Mouse (Mus musculus) midbrain, postnatal 0 days (tissue): ENCODE results near the gene Gtf3c5. TPM values are rescaled to one million over a fixed set of nuclear protein-coding genes. Genes with fewer than 3 reads are reported as not detected.

ENCODE experiments used
- ATAC-seq: fragments of 200-750 bp; cut with Nextera tagmentation; 2 replicates; pipeline ENCODE4 v1.8.0; 2017; ENCODE audit warnings: moderate number of reproducible peaks, mild to moderate bottlenecking, moderate TSS enrichment, moderate library complexity; ENCODE audit not compliant: low FRiP score
- DNase-seq: peaks from one replicate; pipeline ENCODE4 v3.0.0-alpha.2; 2015; ENCODE audit warnings: low spot score
- H3K27ac ChIP-seq: fragments of 300-500 bp; sonication (generic); 2 replicates; pipeline ENCODE4 v1.5.1; 2014; ENCODE audit warnings: low read depth, mild to moderate bottlenecking, low read length, mixed read lengths
- H3K27me3 ChIP-seq: fragments of 300-500 bp; sonication (generic); 2 replicates; pipeline ENCODE4 v1.6.1; 2014; ENCODE audit warnings: low read length, control low read depth, mixed read lengths; ENCODE audit not compliant: insufficient read depth
- H3K36me3 ChIP-seq: fragments of 300-500 bp; sonication (generic); 2 replicates; pipeline ENCODE4 v1.6.1; 2014; ENCODE audit warnings: low read length, control low read depth, mixed read lengths; ENCODE audit not compliant: insufficient read depth
- H3K4me1 ChIP-seq: fragments of 300-500 bp; sonication (generic); 2 replicates; pipeline ENCODE4 v1.6.1; 2014; ENCODE audit warnings: mild to moderate bottlenecking, control low read depth, antibody characterized with exemption, low read length, mixed read lengths; ENCODE audit not compliant: insufficient read depth
- H3K4me2 ChIP-seq: fragments of 300-500 bp; sonication (generic); 2 replicates; pipeline ENCODE4 v1.6.1; 2014; ENCODE audit warnings: low read depth, mild to moderate bottlenecking, low read length, mixed read lengths; ENCODE audit not compliant: poor library complexity, severe bottlenecking
- H3K4me3 ChIP-seq: fragments of 300-500 bp; sonication (generic); 2 replicates; pipeline ENCODE4 v1.5.1; 2014; ENCODE audit warnings: low read depth, mild to moderate bottlenecking, low read length, moderate library complexity
- H3K9ac ChIP-seq: fragments of 300-500 bp; sonication (generic); replicated peaks from 2 replicates; pipeline ENCODE4 v1.6.1; 2014; ENCODE audit warnings: mild to moderate bottlenecking, low read length, moderate library complexity, mixed read lengths; ENCODE audit not compliant: poor library complexity, severe bottlenecking
- H3K9me3 ChIP-seq: fragments of 300-500 bp; sonication (generic); 2 replicates; pipeline ENCODE4 v1.6.1; 2016; ENCODE audit warnings: low read length, control low read depth
- CTCF ChIP-seq: IDR thresholded peaks from 2 replicates; pipeline ENCODE4 v1.5.1; 2016; ENCODE audit warnings: antibody characterized with exemption, mild to moderate bottlenecking
- WGBS: fragments of 180-500 bp; shearing (Covaris S2); extraction: QIAGEN DNeasy Blood & Tissue Kit; methylation state at CpG from one replicate; pipeline ENCODE4 v1.1.7; 2014; 5-methylcytosine and 5-hydroxymethylcytosine counted together
- polyA plus RNA-seq: library from polyadenylated mRNA; unstranded; fragments of >200 nt; fragmentation: Nextera tagmentation; extraction: Ambion mirVana; gene quantifications from 2 replicates; pipeline ENCODE4 v1.2.1, GENCODE M21; 2015
- total RNA-seq: library from RNA; depleted of rRNA; stranded (reverse); fragments of >200 nt; gene quantifications from 2 replicates; pipeline ENCODE4 v1.2.3, GENCODE M21; 2014

The Gtf3c5 gene
- total and polyA plus RNA-seq, 2 experiments from 2014 or later = 23.3 to 33.5 TPM

GRCm38 (mm10) chr2:28612436-28613063 is 29.0 kb upstream of the Gtf3c5 start:
- no peaks in the 10 kb centered on the region for H3K9me3 ChIP-seq
- H3K4me2 ChIP-seq = no peak overlapping the region
- ATAC-seq (no peak), DNase-seq (no peak)
- peaks cover 2% of the 10 kb centered on the region; the same call in 1 of the 2 replicates for H3K36me3 ChIP-seq
- H3K4me1 ChIP-seq = no peaks in the 10 kb centered on the region
- no peak overlapping the region for H3K27ac ChIP-seq
- no peak for TF ChIP-seq CTCF
- H3K27me3 ChIP-seq = no peaks in the 10 kb centered on the region
- WGBS = 68% methylated on average over 10 of the region's 10 CpGs
- H3K4me3 ChIP-seq = no peak overlapping the region
- H3K9ac ChIP-seq = no peak overlapping the region

GRCm38 (mm10) chr2:28611407-28611787 is 27.8 kb upstream of the Gtf3c5 start:
- Histone ChIP-seq H3K36me3 (peaks cover 8% of the 10 kb centered on the region; the same call in 1 of the 2 replicates), H3K4me2 (no peak overlapping the region), H3K4me3 (no peak overlapping the region), H3K27ac (no peak overlapping the region), H3K27me3 (no peaks in the 10 kb centered on the region), H3K9ac (no peak overlapping the region), H3K9me3 (no peaks in the 10 kb centered on the region), H3K4me1 (no peaks in the 10 kb centered on the region)
- WGBS = 85% methylated on average over 17 of the region's 17 CpGs
- TF ChIP-seq CTCF = no peak
- ATAC-seq (no peak), DNase-seq (no peak)

GRCm38 (mm10) chr2:28610716-28611406 is 27.3 kb upstream of the Gtf3c5 start:
- Histone ChIP-seq H3K36me3 (peaks cover 8% of the 10 kb centered on the region; the same call in 1 of the 2 replicates), H3K4me3 (no peak overlapping the region), H3K27ac (no peak overlapping the region), H3K4me1 (no peaks in the 10 kb centered on the region), H3K9ac (no peak overlapping the region), H3K9me3 (no peaks in the 10 kb centered on the region), H3K4me2 (no peak overlapping the region), H3K27me3 (no peaks in the 10 kb centered on the region)
- DNase-seq (peak; percentile 36), ATAC-seq (no peak)
- WGBS = 56% methylated on average over 12 of the region's 12 CpGs
- TF ChIP-seq CTCF = no peak

GRCm38 (mm10) chr2:28609851-28610250 is 26.3 kb upstream of the Gtf3c5 start:
- no peak for TF ChIP-seq CTCF
- H3K4me2 ChIP-seq = no peak overlapping the region
- no peak overlapping the region for H3K27ac ChIP-seq
- peaks cover 8% of the 10 kb centered on the region; the same call in 1 of the 2 replicates for H3K36me3 ChIP-seq
- WGBS = 90% methylated on average over 10 of the region's 10 CpGs
- ATAC-seq (no peak), DNase-seq (no peak)
- H3K9me3 ChIP-seq = no peaks in the 10 kb centered on the region
- no peak overlapping the region for H3K9ac ChIP-seq
- no peak overlapping the region for H3K4me3 ChIP-seq
- H3K27me3 ChIP-seq = no peaks in the 10 kb centered on the region
- H3K4me1 ChIP-seq = no peaks in the 10 kb centered on the region

- H3K9me3 ChIP-seq = no peaks in the 10 kb centered on the region
- DNase-seq (no peak), ATAC-seq (no peak)
- H3K27me3 ChIP-seq = no peaks in the 10 kb centered on the region
- no peaks in the 10 kb centered on the region for H3K4me1 ChIP-seq
- no peak overlapping the region for H3K27ac ChIP-seq
- H3K9ac ChIP-seq = no peak overlapping the region
- 56% methylated on average over 10 of the region's 10 CpGs for WGBS
- no peak overlapping the region for H3K4me3 ChIP-seq
- H3K36me3 ChIP-seq = peaks cover 8% of the 10 kb centered on the region; the same call in 1 of the 2 replicates
- TF ChIP-seq CTCF = no peak
- H3K4me2 ChIP-seq = no peak overlapping the region
Observed at GRCm38 (mm10) chr2:28607341-28608165, 24.0 kb upstream of the Gtf3c5 start.
